Mouse (Mus musculus): ENCODE measurements around the gene Sh3bgrl2. TPM values are rescaled to one million over a fixed set of nuclear protein-coding genes. Genes with fewer than 3 reads are reported as not detected.

Sh3bgrl2 gene
- polyA plus RNA-seq, 1 experiment: 8.6 TPM

DNA sequence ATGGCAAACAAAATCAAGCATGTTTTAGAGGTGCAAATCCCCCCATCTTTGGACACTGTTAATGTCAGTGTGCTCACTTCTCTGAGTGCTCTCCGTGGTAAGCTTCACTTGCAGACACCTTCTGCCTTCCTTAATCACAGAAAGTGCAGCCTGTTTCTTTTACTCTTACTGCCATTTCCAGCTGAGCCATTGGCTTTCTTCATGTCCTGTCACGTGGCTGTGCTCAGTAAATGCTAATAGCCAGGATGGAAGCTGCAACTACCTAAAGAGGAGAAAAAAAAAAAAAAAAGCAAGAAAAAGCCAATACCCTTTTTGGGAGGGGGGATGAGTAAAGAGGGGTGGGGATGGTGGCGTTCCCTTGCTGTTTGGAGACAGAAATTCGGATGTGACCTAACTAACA is 95.7 kb downstream of the Sh3bgrl2 start:
- DNase-seq (ENCODE audit: low read depth): peak; percentile 66

DNA sequence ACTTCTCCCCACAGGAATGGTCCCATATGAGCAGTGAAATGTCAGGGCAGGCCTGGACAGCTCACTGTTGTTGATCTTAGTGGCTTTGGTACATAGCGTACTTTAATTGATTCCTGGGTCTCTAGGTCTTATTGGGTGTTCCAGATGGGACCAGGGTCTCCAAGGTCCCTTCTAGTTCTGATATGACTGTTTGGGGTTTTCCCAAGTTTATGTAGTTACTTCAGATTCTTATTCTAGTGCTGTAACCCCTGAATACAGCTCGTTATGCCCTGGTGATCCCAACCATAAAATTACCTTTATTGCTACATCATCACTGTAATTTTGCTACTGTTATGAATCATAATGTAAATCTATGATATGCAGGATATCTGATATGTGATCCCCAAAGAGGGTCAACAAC is 98.1 kb downstream of the Sh3bgrl2 start:
- TF ChIP-seq CTCF (IDR thresholded peaks at IDR 0.05; ENCODE audit: borderline replicate concordance, extremely low read depth, insufficient read depth, insufficient read length): no peak
- TF ChIP-seq POLR2A (IDR thresholded peaks at IDR 0.05; ENCODE audit: borderline replicate concordance, extremely low read depth, insufficient read depth, insufficient read length, poor library complexity, severe bottlenecking): no peak
- DNase-seq (ENCODE audit: low read depth): no peak

More for the DNA sequence above, 95.7 kb downstream of the Sh3bgrl2 start:
- TF ChIP-seq CTCF (IDR thresholded peaks at IDR 0.05; ENCODE audit: borderline replicate concordance, extremely low read depth, insufficient read depth, insufficient read length) (no peak), POLR2A (IDR thresholded peaks at IDR 0.05; ENCODE audit: borderline replicate concordance, extremely low read depth, insufficient read depth, insufficient read length, poor library complexity, severe bottlenecking) (no peak)

DNA sequence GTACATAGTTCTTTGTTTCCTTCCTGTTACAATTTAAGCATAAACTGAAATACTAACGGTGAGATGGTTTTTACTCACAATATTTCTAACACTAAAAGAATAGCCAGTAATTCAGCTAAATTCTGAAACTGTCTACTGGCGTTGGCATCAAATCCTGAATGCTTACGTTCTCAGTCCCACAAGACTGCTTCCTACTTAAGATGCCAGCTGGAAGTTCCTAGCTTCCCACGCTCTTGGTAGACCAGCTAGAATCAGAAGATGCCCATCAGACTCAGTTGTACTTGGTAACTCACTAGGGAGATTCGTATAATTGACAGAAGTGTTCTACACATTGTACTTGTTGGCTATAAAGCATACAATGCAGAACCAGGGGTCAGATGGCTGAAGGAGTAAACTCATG is 98.6 kb downstream of the Sh3bgrl2 start:
- DNase-seq (ENCODE audit: low read depth): no peak
- TF ChIP-seq CTCF (IDR thresholded peaks at IDR 0.05; ENCODE audit: borderline replicate concordance, extremely low read depth, insufficient read depth, insufficient read length) (no peak), POLR2A (IDR thresholded peaks at IDR 0.05; ENCODE audit: borderline replicate concordance, extremely low read depth, insufficient read depth, insufficient read length, poor library complexity, severe bottlenecking) (no peak)

DNA sequence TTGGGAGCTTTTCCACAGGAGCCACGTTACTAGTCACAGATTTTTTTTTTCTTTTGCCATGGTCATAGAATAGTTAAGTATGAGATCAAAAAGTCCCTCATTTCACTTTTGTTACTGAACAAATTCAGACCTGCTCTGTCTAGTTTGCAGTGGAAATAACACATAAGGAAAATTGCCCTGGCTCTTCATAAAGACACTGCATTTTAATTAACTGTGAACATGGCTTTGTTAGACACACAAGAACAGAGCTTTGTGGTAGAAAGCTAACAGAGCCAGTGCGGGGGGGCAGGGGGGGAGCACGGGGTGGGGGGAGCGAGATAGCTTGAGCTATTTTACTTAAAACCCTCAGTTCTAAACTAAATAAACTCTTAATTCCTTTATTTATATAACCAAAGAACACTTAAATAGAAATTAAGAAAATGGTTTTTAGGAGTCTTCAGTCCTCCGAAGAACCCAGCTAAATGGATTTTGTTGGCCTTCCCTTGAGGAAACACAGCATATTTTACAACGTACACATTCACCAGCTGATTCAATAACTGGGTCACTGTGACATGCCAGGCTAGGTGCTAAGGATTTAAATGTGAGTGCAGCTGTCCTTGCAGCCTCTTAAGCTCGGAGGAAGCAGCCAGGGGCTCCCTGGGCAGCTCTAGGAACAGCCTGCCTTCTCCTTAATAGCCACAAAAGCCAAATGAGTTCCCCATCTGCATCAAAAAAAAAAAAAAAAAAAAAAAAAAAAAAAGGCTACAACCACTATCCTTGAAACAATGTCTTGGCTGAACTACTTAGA is 100.0 kb downstream of the Sh3bgrl2 start:
- DNase-seq (ENCODE audit: low read depth): peak; percentile 83
- TF ChIP-seq POLR2A (IDR thresholded peaks at IDR 0.05; ENCODE audit: borderline replicate concordance, extremely low read depth, insufficient read depth, insufficient read length, poor library complexity, severe bottlenecking) (no peak), CTCF (IDR thresholded peaks at IDR 0.05; ENCODE audit: borderline replicate concordance, extremely low read depth, insufficient read depth, insufficient read length) (no peak)

DNA sequence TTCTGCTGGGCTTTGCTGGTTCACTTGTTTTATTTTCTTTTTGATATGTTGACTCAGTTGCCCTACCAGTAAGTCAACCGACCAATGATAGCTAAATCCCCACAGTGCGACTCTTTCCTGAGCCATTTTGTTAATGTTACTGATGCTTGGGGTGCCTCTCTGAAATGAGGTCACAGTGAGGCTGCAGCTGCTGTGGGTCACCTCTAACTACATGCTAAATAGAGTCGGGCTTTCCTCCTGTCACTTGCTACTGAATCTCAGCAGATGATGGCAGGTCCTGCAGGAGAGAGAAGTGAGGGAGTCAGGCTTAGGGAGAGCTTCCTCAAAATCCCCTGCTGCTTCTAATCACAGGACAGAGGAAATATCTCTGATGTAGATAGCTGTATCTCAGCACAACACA is 100.6 kb downstream of the Sh3bgrl2 start:
- TF ChIP-seq POLR2A (IDR thresholded peaks at IDR 0.05; ENCODE audit: borderline replicate concordance, extremely low read depth, insufficient read depth, insufficient read length, poor library complexity, severe bottlenecking) (no peak), CTCF (IDR thresholded peaks at IDR 0.05; ENCODE audit: borderline replicate concordance, extremely low read depth, insufficient read depth, insufficient read length) (no peak)
- peak; percentile 49 for DNase-seq (ENCODE audit: low read depth)

DNA sequence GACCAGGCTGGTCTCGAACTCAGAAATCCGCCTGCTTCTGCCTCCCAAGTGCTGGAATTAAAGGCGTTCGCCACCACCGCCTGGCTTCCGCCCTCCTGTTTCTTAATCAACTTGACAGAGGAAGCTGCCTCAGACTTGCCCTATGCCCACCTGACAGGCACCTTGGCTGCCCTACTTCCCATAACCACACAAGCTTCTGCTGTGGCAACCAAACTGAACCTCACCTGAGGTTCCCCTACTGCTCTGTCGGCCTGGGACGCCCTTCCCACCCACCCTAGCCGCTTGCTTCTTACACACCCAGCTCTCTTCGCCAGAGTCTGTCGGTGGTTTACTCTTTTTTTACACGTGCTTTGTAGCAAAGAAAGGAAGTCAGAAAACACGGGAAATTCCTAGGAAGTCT is 103.9 kb downstream of the Sh3bgrl2 start:
- DNase-seq (ENCODE audit: low read depth): no peak

DNA sequence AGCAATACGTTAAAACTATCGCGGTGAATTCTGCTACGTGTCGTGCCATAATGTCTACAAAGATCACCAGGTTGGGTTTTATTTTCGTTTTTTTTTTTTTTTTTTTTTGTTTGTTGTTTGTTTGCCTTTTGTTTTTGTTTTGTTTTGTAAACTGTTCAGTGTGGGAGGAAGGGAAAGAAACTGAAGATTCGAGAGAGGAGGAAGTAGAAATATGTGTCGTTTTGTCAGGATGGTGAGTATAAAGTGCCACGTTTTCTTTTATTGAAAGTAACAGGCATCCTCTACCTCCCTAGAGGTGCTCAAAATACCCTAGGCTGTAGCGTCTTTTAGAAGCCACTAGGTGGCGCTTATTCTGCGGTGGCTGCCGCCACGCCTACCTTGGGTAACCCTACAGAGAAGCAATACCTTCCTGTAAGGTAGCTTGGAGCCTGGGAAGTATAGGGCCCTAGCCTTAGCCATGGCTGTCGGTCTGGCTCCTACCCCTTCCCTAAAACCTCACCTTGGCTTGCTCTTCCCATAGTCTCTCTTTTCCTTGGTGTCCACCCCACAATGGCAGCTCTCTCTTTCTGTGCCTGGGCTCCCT is 104.6 kb downstream of the Sh3bgrl2 start:
- TF ChIP-seq CTCF (IDR thresholded peaks at IDR 0.05; ENCODE audit: borderline replicate concordance, extremely low read depth, insufficient read depth, insufficient read length): peak; percentile 50; the same call in 1 of the 2 replicates
- TF ChIP-seq POLR2A (IDR thresholded peaks at IDR 0.05; ENCODE audit: borderline replicate concordance, extremely low read depth, insufficient read depth, insufficient read length, poor library complexity, severe bottlenecking): no peak

More for the DNA sequence above, 103.9 kb downstream of the Sh3bgrl2 start:
- no peak for TF ChIP-seq CTCF (IDR thresholded peaks at IDR 0.05; ENCODE audit: borderline replicate concordance, extremely low read depth, insufficient read depth, insufficient read length)
- no peak for TF ChIP-seq POLR2A (IDR thresholded peaks at IDR 0.05; ENCODE audit: borderline replicate concordance, extremely low read depth, insufficient read depth, insufficient read length, poor library complexity, severe bottlenecking)

DNA sequence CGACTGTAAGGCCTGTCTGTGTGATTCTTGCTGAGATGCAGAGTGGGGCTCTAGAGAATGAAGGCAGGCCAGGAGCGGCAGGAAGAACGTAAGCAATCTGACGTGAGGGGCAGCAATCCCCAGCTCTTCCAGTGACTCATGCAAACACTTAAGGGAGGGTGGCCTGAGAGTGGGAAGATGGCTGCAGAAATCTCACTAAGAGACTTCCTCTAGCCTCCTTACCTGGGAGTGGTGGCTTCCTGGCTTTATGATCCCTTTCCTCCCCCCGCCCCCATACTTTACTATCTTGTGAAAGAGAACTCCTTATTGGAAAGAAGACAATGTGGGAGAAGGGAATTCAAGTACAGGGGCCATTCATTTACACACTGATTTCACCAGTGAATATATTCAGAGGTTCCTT is 106.5 kb downstream of the Sh3bgrl2 start:
- TF ChIP-seq POLR2A (IDR thresholded peaks at IDR 0.05; ENCODE audit: borderline replicate concordance, extremely low read depth, insufficient read depth, insufficient read length, poor library complexity, severe bottlenecking) (no peak), CTCF (IDR thresholded peaks at IDR 0.05; ENCODE audit: borderline replicate concordance, extremely low read depth, insufficient read depth, insufficient read length) (no peak)
- no peak for DNase-seq (ENCODE audit: low read depth)

More for the DNA sequence above, 104.6 kb downstream of the Sh3bgrl2 start:
- no peak for DNase-seq (ENCODE audit: low read depth)

DNA sequence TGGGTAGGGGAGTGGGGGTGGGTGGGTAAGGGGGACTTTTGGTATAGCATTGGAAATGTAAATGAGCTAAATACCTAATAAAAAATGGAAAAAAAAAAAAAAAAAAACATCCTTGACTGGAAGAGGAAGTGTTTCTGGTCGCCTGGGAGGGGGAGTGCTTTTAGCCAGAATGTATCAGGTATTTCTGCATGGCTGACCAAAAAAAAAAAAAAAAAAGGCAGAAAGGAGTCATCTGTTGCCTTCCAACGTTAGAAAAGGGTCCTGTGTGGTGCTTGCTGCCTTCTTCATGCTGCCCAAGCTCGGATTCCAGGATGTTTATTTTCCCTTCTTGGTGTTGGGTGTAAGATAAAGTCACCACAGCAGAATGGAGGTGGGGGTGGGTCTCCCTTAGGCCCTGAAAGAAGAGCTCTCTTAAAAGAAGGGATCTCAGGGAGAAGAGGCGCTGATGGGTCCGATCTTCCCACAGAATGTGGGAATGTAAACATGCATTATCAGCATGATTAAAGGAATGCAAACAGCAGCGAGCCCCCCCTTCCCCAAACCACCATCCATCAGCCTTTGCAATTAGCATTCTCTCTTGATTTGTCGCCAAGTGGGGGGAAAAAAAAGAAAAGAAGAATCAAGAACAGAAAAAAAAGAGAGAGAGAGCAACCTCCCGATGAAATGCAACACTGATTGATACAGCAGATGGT is 109.0 kb downstream of the Sh3bgrl2 start:
- DNase-seq (ENCODE audit: low read depth): peak; percentile 79
- TF ChIP-seq CTCF (IDR thresholded peaks at IDR 0.05; ENCODE audit: borderline replicate concordance, extremely low read depth, insufficient read depth, insufficient read length) (no peak), POLR2A (IDR thresholded peaks at IDR 0.05; ENCODE audit: borderline replicate concordance, extremely low read depth, insufficient read depth, insufficient read length, poor library complexity, severe bottlenecking) (no peak)

DNA sequence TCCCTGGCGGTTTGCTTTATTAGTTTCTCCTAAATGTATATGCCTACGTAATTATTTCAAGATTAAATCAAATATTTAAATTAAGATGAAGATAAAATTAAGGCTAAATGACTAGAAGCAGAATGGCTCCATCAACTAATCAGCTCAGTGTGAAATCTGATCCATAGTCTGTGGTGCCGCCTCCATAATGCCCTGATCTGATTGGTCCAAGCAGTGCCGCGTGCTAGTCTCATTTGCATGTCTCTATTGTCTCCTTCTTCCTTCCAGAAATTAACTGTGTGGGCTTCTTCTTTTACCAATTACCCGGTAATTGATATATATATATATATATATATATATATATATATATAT is 109.5 kb downstream of the Sh3bgrl2 start:
- DNase-seq (ENCODE audit: low read depth): peak; percentile 90
- TF ChIP-seq POLR2A (IDR thresholded peaks at IDR 0.05; ENCODE audit: borderline replicate concordance, extremely low read depth, insufficient read depth, insufficient read length, poor library complexity, severe bottlenecking): no peak

DNA sequence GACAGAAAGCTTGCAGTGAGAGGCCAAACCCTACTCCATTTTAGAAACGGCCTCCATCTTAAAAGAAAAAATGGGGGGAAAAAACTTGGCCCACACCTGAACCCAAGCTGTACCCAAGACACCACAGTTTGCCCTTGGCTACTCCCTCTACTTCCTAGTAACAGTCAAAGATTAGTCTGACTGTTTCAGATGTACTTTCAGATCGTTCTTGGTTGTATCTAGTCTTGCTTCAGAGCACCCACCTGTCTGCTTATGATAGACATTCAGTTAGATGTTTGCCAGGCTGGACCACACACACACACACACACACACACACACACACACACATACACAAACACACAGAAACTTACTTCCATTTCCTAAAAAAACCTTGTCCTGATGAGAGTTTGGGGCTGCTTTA is 111.0 kb downstream of the Sh3bgrl2 start:
- no peak for DNase-seq (ENCODE audit: low read depth)
- TF ChIP-seq POLR2A (IDR thresholded peaks at IDR 0.05; ENCODE audit: borderline replicate concordance, extremely low read depth, insufficient read depth, insufficient read length, poor library complexity, severe bottlenecking) (no peak), CTCF (IDR thresholded peaks at IDR 0.05; ENCODE audit: borderline replicate concordance, extremely low read depth, insufficient read depth, insufficient read length) (no peak)
